7 mouse cellular contexts compared by ENCODE assay signal in genomic region chr11:69401210-69401637, GRCm38 (mm10). TPM values are rescaled to one million over a fixed set of nuclear protein-coding genes. Genes with fewer than 3 reads are reported as not detected.
DNase-seq lines count a peak whose midpoint lies in the region; ATAC-seq and TF ChIP-seq lines count a peak whose summit lies in the region.

No protein-coding gene starts in this region.

- intact Hi-C loops in left cerebral cortex, postnatal 4 days (cut with DNase I): no loop called here

- H3K27me3 ChIP-seq in intestine, postnatal 0 days (replicated peaks; ENCODE audit: control insufficient read depth, insufficient read depth, low read length): no peaks in the 10 kb centered on the region
- peaks cover 13% of the 10 kb centered on the region for H3K27me3 ChIP-seq in midbrain, embryonic 11.5 days (ENCODE audit: control insufficient read depth, insufficient read depth, low read length)
- no peaks in the 10 kb centered on the region for H3K27me3 ChIP-seq in small intestine, adult 2 months (ENCODE audit: control insufficient read depth, insufficient read depth, low read length)

- TF ChIP-seq CTCF in intestine, postnatal 0 days (IDR thresholded peaks at IDR 0.05; ENCODE audit: low read depth): peak; percentile 99
- TF ChIP-seq CTCF in small intestine, adult 2 months (IDR thresholded peaks at IDR 0.05; ENCODE audit: extremely low read depth, insufficient read length, insufficient replicate concordance, low read depth, low read length): peak; percentile 89; the same call in 1 of the 2 replicates

- peak; percentile 90 for DNase-seq in adrenal gland, adult 2 months
- DNase-seq in embryo, embryonic 11.5 days (ENCODE audit: low read depth, low spot score): peak; percentile 85
- peak; percentile 62 to 84 for DNase-seq in gastrocnemius, postnatal 4 days (ENCODE audit: low spot score in 2 of 2)
- DNase-seq in left cerebral cortex, postnatal 4 days: peak; percentile 88
- peak; percentile 94 for DNase-seq in midbrain, embryonic 11.5 days (ENCODE audit: low spot score, missing footprints)

- H3K27ac ChIP-seq in intestine, postnatal 0 days (ENCODE audit: low read depth, low read length): peak overlapping the region; percentile 28; the same call in 1 of the 2 replicates
- H3K27ac ChIP-seq in midbrain, embryonic 11.5 days (ENCODE audit: low read depth, low read length): no peak overlapping the region
- H3K27ac ChIP-seq in small intestine, adult 2 months (ENCODE audit: insufficient read depth, low read depth, low read length): no peak overlapping the region

- H3K9me3 ChIP-seq in intestine, postnatal 0 days (ENCODE audit: control insufficient read depth): no peaks in the 10 kb centered on the region
- no peaks in the 10 kb centered on the region for H3K9me3 ChIP-seq in midbrain, embryonic 11.5 days (ENCODE audit: control insufficient read depth, low read length)

- no peak for TF ChIP-seq POLR2A in small intestine, adult 2 months (IDR thresholded peaks at IDR 0.05; ENCODE audit: low read depth, low read length)

- ATAC-seq in intestine, postnatal 0 days: peak; percentile 82
- ATAC-seq in midbrain, embryonic 11.5 days (ENCODE audit: low FRiP score): peak; percentile 65

- H3K9ac ChIP-seq in intestine, postnatal 0 days (ENCODE audit: low read depth, low read length): no peak overlapping the region
- 0 out of 2 replicates have a peak overlapping the region, but pooled peaks have one; percentile 6 for H3K9ac ChIP-seq in midbrain, embryonic 11.5 days (ENCODE audit: low read length)

- 10% methylated on average over 22 of the region's 22 CpGs for WGBS in intestine, postnatal 0 days
- 16% methylated on average over 22 of the region's 22 CpGs for WGBS in midbrain, embryonic 11.5 days
- WGBS in small intestine, adult 2 months: 9% methylated on average over 22 of the region's 22 CpGs

- H3K36me3 ChIP-seq in intestine, postnatal 0 days (ENCODE audit: control insufficient read depth, insufficient read depth): peaks cover 63% of the 10 kb centered on the region
- H3K36me3 ChIP-seq in midbrain, embryonic 11.5 days (ENCODE audit: control insufficient read depth, insufficient read depth, low read length): peaks cover 47% of the 10 kb centered on the region
- peaks cover 63% of the 10 kb centered on the region for H3K36me3 ChIP-seq in small intestine, adult 2 months (ENCODE audit: control insufficient read depth, insufficient read depth, low read length)

- no peak overlapping the region for H3K4me3 ChIP-seq in intestine, postnatal 0 days (ENCODE audit: low read depth, low read length)
- H3K4me3 ChIP-seq in midbrain, embryonic 11.5 days (ENCODE audit: low read depth, low read length): no peak overlapping the region
- H3K4me3 ChIP-seq in small intestine, adult 2 months (ENCODE audit: low read depth, low read length): no peak overlapping the region

- H3K4me1 ChIP-seq in intestine, postnatal 0 days (replicated peaks; ENCODE audit: control insufficient read depth, insufficient read depth, low read length): 0 out of 2 replicates have a peak, but pooled peaks cover 5% of the 10 kb centered on the region
- H3K4me1 ChIP-seq in midbrain, embryonic 11.5 days (ENCODE audit: control insufficient read depth, insufficient read depth, low read length): peaks cover 37% of the 10 kb centered on the region
- peaks cover 5% of the 10 kb centered on the region for H3K4me1 ChIP-seq in small intestine, adult 2 months (ENCODE audit: control insufficient read depth, insufficient read depth, insufficient read length, low read length)

- 0 out of 2 replicates have a peak overlapping the region, but pooled peaks have one; percentile 17 for H3K4me2 ChIP-seq in intestine, postnatal 0 days (replicated peaks; ENCODE audit: low read depth)
- H3K4me2 ChIP-seq in midbrain, embryonic 11.5 days: no peak overlapping the region

RNA-seq across cellular contexts. Expression of gene Tmem88, which starts 3.2 kb away (rescaled TPM):
- total RNA-seq in adrenal gland, adult 2 months (2021): 10 to 100 TPM; 10.8 to 16.0 TPM
- polyA plus RNA-seq in adrenal gland, adult 2 months (2012; rRNA removed): 86.3 and 94.7 TPM in 2 replicates
- 10 to 100 TPM; 16.9 to 17.4 TPM for total RNA-seq in gastrocnemius, postnatal 4 days (2021)
- polyA plus RNA-seq in intestine, postnatal 0 days (2015; fragmentation: Nextera tagmentation; extraction: Ambion mirVana): 24.1 and 24.9 TPM in 2 replicates
- 1 to 10 TPM; 3.1 to 4.2 TPM for total RNA-seq in left cerebral cortex, postnatal 4 days (2021)
- 11.9 and 13.1 TPM in 2 replicates for polyA plus RNA-seq in midbrain, embryonic 11.5 days (2014; fragmentation: Nextera tagmentation; extraction: Ambion mirVana)
- polyA plus RNA-seq in small intestine, adult 2 months (2012; rRNA removed): 11.2 and 16.5 TPM in 2 replicates

RNA-seq across cellular contexts. Expression of gene Cyb5d1, which starts 5.8 kb away (rescaled TPM):
- total RNA-seq in adrenal gland, adult 2 months (2021): 10 to 100 TPM; 44.2 to 59.7 TPM
- 10.7 and 11.8 TPM in 2 replicates for polyA plus RNA-seq in adrenal gland, adult 2 months (2012; rRNA removed)
- total RNA-seq in gastrocnemius, postnatal 4 days (2021): 10 to 100 TPM; 21.1 to 26.4 TPM
- polyA plus RNA-seq in intestine, postnatal 0 days (2015; fragmentation: Nextera tagmentation; extraction: Ambion mirVana): 8.6 and 8.9 TPM in 2 replicates
- 10 to 100 TPM; 36.3 to 41.1 TPM for total RNA-seq in left cerebral cortex, postnatal 4 days (2021)
- polyA plus RNA-seq in midbrain, embryonic 11.5 days (2014; fragmentation: Nextera tagmentation; extraction: Ambion mirVana): 44.6 and 50.5 TPM in 2 replicates
- polyA plus RNA-seq in small intestine, adult 2 months (2012; rRNA removed): 4.3 and 5.3 TPM in 2 replicates

RNA-seq across cellular contexts. Expression of gene Naa38, which starts 5.9 kb away (rescaled TPM):
- total RNA-seq in adrenal gland, adult 2 months (2021): 100 to 1,000 TPM; 124 to 157 TPM
- 175 and 193 TPM in 2 replicates for polyA plus RNA-seq in adrenal gland, adult 2 months (2012; rRNA removed)
- 10 to 100 TPM; 63.8 to 76.3 TPM for total RNA-seq in gastrocnemius, postnatal 4 days (2021)
- 159 and 164 TPM in 2 replicates for polyA plus RNA-seq in intestine, postnatal 0 days (2015; fragmentation: Nextera tagmentation; extraction: Ambion mirVana)
- total RNA-seq in left cerebral cortex, postnatal 4 days (2021): 10 to 100 TPM; 60.2 to 63.9 TPM
- 120 and 130 TPM in 2 replicates for polyA plus RNA-seq in midbrain, embryonic 11.5 days (2014; fragmentation: Nextera tagmentation; extraction: Ambion mirVana)
- polyA plus RNA-seq in small intestine, adult 2 months (2012; rRNA removed): 129 and 163 TPM in 2 replicates

RNA-seq across cellular contexts. Expression of gene Kdm6b, which starts 12.3 kb away (rescaled TPM):
- 10 to 100 TPM; 31.4 to 41.5 TPM for total RNA-seq in adrenal gland, adult 2 months (2021)
- 17.4 and 18.7 TPM in 2 replicates for polyA plus RNA-seq in adrenal gland, adult 2 months (2012; rRNA removed)
- 10 to 100 TPM; 51.2 to 59.4 TPM for total RNA-seq in gastrocnemius, postnatal 4 days (2021)
- polyA plus RNA-seq in intestine, postnatal 0 days (2015; fragmentation: Nextera tagmentation; extraction: Ambion mirVana): 18.2 and 23.6 TPM in 2 replicates
- total RNA-seq in left cerebral cortex, postnatal 4 days (2021): 10 to 100 TPM; 77.2 to 85.8 TPM
- 30.2 and 31.7 TPM in 2 replicates for polyA plus RNA-seq in midbrain, embryonic 11.5 days (2014; fragmentation: Nextera tagmentation; extraction: Ambion mirVana)
- 13.5 and 35.4 TPM in 2 replicates for polyA plus RNA-seq in small intestine, adult 2 months (2012; rRNA removed)

RNA-seq across cellular contexts. Expression of gene Chd3, which starts 32.0 kb away (rescaled TPM):
- total RNA-seq in adrenal gland, adult 2 months (2021): 10 to 100 TPM; 71.0 to 92.8 TPM
- polyA plus RNA-seq in adrenal gland, adult 2 months (2012; rRNA removed): 83.4 and 107 TPM in 2 replicates
- total RNA-seq in gastrocnemius, postnatal 4 days (2021): 10 to 100 TPM; 73.0 to 80.8 TPM
- 19.4 and 24.8 TPM in 2 replicates for polyA plus RNA-seq in intestine, postnatal 0 days (2015; fragmentation: Nextera tagmentation; extraction: Ambion mirVana)
- 100 to 1,000 TPM; 552 to 572 TPM for total RNA-seq in left cerebral cortex, postnatal 4 days (2021)
- polyA plus RNA-seq in midbrain, embryonic 11.5 days (2014; fragmentation: Nextera tagmentation; extraction: Ambion mirVana): 38.2 and 39.4 TPM in 2 replicates
- polyA plus RNA-seq in small intestine, adult 2 months (2012; rRNA removed): 86.3 and 240 TPM in 2 replicates
